Mouse (Mus musculus) stomach, postnatal 0 days (tissue): ENCODE data around the gene Rbm28.

Source experiments
- CTCF ChIP-seq: IDR thresholded peaks from 2 replicates; pipeline ENCODE4 v1.5.1; 2016; ENCODE audit warnings: antibody characterized with exemption, low read depth, mild to moderate bottlenecking, moderate library complexity
- EP300 ChIP-seq: optimal IDR thresholded peaks from 2 replicates; pipeline ENCODE3; 2016; ENCODE audit warnings: antibody characterized with exemption

DNA sequence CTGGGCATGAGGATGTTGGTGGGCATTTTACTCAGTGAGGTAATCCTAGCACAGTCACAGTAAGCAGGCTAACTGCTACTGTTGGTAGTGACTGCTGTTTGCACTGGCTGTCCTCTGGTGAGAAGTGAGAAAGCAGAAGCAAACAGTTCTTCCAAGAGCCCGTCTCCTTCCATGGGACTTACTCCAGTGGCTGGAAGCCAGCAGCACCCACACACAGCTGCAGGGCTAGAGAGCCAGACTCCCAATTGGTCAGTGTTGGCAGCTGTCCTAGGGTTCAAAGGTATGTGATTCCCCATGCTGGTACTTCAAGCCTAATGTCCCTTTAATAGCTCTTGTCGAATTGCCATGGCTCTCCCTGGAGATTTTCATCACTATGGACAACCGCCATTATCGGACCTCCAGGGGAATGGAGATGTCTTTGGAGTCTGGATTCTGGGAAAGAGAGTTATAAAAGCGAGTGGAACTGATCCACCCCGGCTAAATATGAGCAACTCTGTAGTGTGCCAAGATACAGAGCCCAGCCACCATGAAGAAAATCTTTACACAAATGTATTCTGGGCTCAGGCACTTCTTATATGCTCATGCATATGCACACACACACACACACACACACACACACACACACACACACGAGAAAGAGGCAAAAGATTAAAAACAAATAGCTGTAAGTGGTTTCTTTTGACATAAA, 47.2 kb downstream of the Rbm28 start:
- TF ChIP-seq EP300 (no peak), CTCF (no peak)
